Mouse (Mus musculus): ENCODE measurements around the gene Tpm1. TPM values are rescaled to one million over a fixed set of nuclear protein-coding genes. Genes with fewer than 3 reads are reported as not detected.

The Tpm1 gene
- polyA plus RNA-seq, 1 experiment from 2014 or later: 422 TPM

DNA sequence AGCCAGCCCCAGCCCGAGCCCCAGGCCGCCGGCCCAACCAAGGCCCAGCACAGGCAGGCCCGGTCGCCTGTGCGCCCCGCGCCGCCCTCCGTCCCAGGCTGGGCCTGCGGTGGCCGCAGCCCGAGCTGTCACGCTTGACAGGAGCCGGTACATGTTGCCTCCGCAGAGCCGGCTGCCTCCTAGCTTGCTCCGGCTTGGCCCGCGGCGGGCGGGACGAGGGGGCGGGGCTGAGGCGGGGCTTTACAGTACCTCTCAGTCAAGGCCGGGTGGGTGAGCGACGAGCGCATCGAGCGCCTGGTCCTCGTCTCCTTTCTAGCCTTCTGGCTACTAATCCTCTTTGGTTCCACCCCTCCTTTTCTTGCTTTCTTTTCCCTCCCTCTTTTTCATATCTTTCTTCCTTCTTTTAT, 74.0 kb downstream of the Tpm1 start, which contains the start of gene Lactb:
TSS of gene Lactb (minus strand) at position 246 of the 407 bp plus-strand sequence.
- Histone ChIP-seq H3K4me1 (ENCODE audit: control insufficient read depth, insufficient read depth, low read length) (no peaks in the 10 kb centered on the region), H3K9me3 (ENCODE audit: control insufficient read depth, low read length) (no peaks in the 10 kb centered on the region), H3K27me3 (ENCODE audit: control insufficient read depth, insufficient read depth, low read length) (no peaks in the 10 kb centered on the region), H3K9ac (ENCODE audit: low read depth, low read length) (peak within 1 kb of the TSS; percentile 82), H3K36me3 (ENCODE audit: control insufficient read depth, insufficient read depth, low read length) (peaks cover 9% of the 10 kb centered on the region), H3K27ac (ENCODE audit: low read depth, low read length) (peak within 1 kb of the TSS; percentile 91), H3K4me3 (ENCODE audit: low read length) (peak within 1 kb of the TSS; percentile 78), H3K4me2 (replicated peaks; ENCODE audit: low read depth, low read length) (peak within 1 kb of the TSS; percentile 58)
- ATAC-seq (ENCODE audit: low FRiP score, low TSS enrichment): peak; percentile 95
- 1% methylated on average over 30 of the region's 32 CpGs for WGBS

DNA sequence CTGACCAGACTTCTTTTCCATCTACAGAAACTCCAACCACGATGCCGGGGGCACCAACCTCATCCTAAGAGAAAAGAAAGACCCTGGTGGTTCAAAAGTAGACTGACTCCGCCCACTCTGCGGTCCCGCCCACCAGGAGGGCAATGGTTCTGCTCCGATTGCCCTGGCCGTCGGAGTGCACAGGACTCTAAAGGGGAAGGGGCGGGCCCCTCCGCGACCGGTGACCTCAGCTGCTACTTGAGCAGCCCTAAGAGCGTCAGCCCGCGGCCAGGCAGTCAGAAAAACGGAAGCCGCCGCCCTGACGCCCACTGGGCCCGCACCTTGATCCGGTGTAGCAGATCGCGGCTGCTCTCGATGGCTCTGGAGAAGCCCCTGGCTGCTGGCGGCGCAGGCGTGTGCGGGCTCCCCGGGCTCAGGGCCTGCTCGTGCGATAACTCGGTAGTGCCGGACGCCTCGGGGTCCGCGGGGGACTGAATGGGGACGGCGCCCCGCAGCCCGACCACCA, 74.4 kb downstream of the Tpm1 start:
- under 1% methylated on average over 41 of the region's 41 CpGs for WGBS
- Histone ChIP-seq H3K9ac (ENCODE audit: low read depth, low read length) (peak overlapping the region; percentile 82), H3K4me1 (ENCODE audit: control insufficient read depth, insufficient read depth, low read length) (no peaks in the 10 kb centered on the region), H3K36me3 (ENCODE audit: control insufficient read depth, insufficient read depth, low read length) (peaks cover 13% of the 10 kb centered on the region), H3K27me3 (ENCODE audit: control insufficient read depth, insufficient read depth, low read length) (no peaks in the 10 kb centered on the region), H3K27ac (ENCODE audit: low read depth, low read length) (peak overlapping the region; percentile 91), H3K9me3 (ENCODE audit: control insufficient read depth, low read length) (no peaks in the 10 kb centered on the region), H3K4me2 (replicated peaks; ENCODE audit: low read depth, low read length) (peak overlapping the region; percentile 58), H3K4me3 (ENCODE audit: low read length) (peak overlapping the region; percentile 78)
- ATAC-seq (ENCODE audit: low FRiP score, low TSS enrichment): peak; percentile 94

Other genes with a start within 250 kb of the Tpm1 start
- gene Aph1c, start 214.7 kb downstream of the Tpm1 start, polyA plus RNA-seq (2014; fragmentation: Nextera tagmentation; extraction: Ambion mirVana): 3.3 and 4.7 TPM in 2 replicates
- gene Rab8b, start 129.7 kb downstream of the Tpm1 start, polyA plus RNA-seq (2014; fragmentation: Nextera tagmentation; extraction: Ambion mirVana): 18.0 and 27.3 TPM in 2 replicates
- 724 and 1,042 TPM in 2 replicates for gene Rps27l, start 103.3 kb downstream of the Tpm1 start, polyA plus RNA-seq (2014; fragmentation: Nextera tagmentation; extraction: Ambion mirVana)
- gene Lactb, start 73.9 kb downstream of the Tpm1 start, polyA plus RNA-seq (2014; fragmentation: Nextera tagmentation; extraction: Ambion mirVana): 20.6 and 23.4 TPM in 2 replicates